Mouse (Mus musculus): ENCODE measurements around the gene Cdk1. TPM values are rescaled to one million over a fixed set of nuclear protein-coding genes. Genes with fewer than 3 reads are reported as not detected.

The Cdk1 gene
- polyA plus RNA-seq, 1 experiment from 2014 or later = 297 TPM

DNA sequence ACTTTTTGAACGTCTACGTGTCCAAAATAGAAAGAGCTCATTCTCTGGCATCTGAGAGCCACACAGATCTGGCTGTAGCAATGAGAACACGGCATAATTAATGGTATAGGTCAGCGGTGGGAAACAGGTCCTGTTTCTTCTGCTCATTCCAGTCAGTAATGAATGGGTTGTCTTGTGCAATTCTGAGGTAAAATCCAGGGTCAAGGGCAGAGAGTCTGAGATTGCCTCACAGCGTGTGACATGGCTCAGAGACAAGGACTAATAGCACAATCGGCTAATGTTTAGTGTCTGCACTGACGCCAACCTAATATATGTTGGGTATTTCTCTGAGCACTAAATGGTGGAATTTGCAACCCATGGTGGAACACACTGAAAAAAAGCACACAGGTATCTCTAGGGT, 52.8 kb downstream of the Cdk1 start:
- Histone ChIP-seq H3K4me3 (no peak overlapping the region), H3K4me1 (no peaks in the 10 kb centered on the region), H3K9ac (replicated peaks) (no peak overlapping the region), H3K27ac (replicated peaks) (no peak overlapping the region), H3K36me3 (no peaks in the 10 kb centered on the region), H3K9me3 (no peaks in the 10 kb centered on the region), H3K4me2 (replicated peaks) (no peak overlapping the region), H3K27me3 (no peaks in the 10 kb centered on the region)
- no peak for ATAC-seq (ENCODE audit: low FRiP score, low read depth)
- WGBS = 92% methylated on average over 7 of the region's 7 CpGs

DNA sequence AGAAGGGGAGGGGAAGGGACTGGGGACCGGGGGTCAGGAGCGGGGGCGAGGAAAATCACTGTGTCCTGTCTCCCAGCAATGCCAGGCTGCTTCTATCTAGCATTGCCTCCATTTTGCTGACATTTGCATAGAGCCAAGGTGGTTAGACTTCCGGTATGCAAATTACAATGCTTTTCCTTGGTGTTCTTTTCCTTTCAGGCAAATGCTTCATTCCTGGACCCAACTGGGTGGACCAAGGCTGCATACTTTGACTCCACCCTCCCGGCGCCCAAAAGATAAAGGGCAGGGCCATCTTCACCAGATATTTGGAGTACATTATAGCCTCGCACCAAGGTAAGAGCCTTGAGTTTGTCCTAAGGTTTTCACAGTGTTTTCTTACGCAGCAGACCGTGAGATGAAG, 56.8 kb downstream of the Cdk1 start:
- Histone ChIP-seq H3K36me3 (no peaks in the 10 kb centered on the region), H3K27me3 (no peaks in the 10 kb centered on the region), H3K4me3 (no peak overlapping the region), H3K4me1 (no peaks in the 10 kb centered on the region), H3K9me3 (no peaks in the 10 kb centered on the region), H3K4me2 (replicated peaks) (no peak overlapping the region), H3K27ac (replicated peaks) (no peak overlapping the region), H3K9ac (replicated peaks) (no peak overlapping the region)
- ATAC-seq (ENCODE audit: low FRiP score, low read depth) = no peak
- 77% methylated on average over 9 of the region's 9 CpGs for WGBS

DNA sequence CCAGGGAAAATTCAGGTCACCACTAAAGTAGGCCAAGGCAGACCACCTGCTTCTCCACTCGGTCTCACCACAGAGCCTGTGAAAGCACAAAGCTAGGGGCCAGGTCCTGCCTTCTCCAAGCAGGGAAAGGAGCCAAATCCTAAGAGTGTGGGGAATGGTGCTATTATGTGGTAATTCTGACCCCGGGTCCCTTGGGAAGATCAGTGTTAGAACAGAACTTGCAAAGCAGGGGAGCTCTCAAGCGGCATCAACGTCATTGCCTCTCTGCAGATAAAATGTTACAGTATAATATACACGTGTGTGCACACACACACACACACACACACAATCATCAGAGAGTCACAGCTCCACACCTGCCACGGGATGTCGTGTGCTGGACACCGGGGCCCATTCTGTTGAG, 62.0 kb downstream of the Cdk1 start:
- H3K9me3 ChIP-seq = no peaks in the 10 kb centered on the region
- H3K4me3 ChIP-seq = no peak overlapping the region
- WGBS = 96% methylated on average over 8 of the region's 8 CpGs
- H3K9ac ChIP-seq (replicated peaks) = no peak overlapping the region
- no peak for ATAC-seq (ENCODE audit: low FRiP score, low read depth)
- H3K27me3 ChIP-seq = no peaks in the 10 kb centered on the region
- H3K4me1 ChIP-seq = no peaks in the 10 kb centered on the region
- H3K27ac ChIP-seq (replicated peaks) = no peak overlapping the region
- peaks cover 25% of the 10 kb centered on the region for H3K36me3 ChIP-seq
- H3K4me2 ChIP-seq (replicated peaks) = no peak overlapping the region

DNA sequence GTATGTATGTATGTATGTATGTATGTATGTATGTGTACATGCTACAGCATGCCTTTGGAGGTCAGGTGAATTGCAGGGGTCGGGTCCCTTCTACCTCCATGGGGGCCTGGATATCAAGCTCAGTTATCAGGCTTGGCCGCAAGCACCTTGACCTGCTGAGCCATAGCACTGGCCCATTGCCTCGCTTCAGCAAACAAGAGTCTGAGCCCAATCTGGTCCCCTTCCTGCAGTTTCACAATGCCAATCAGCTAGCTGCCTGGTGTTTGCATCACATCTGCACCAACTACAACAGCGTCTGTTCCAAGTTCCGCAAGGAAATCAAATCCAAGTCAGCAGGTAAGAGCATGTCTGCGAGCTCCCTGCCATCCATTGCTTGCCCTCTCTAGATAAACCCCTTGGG, 64.0 kb downstream of the Cdk1 start:
- Histone ChIP-seq H3K27me3 (no peaks in the 10 kb centered on the region), H3K9ac (replicated peaks) (no peak overlapping the region), H3K4me3 (no peak overlapping the region), H3K9me3 (no peaks in the 10 kb centered on the region), H3K27ac (replicated peaks) (no peak overlapping the region), H3K4me1 (no peaks in the 10 kb centered on the region), H3K36me3 (peaks cover 30% of the 10 kb centered on the region), H3K4me2 (replicated peaks) (no peak overlapping the region)
- WGBS = 91% methylated on average over 6 of the region's 6 CpGs
- no peak for ATAC-seq (ENCODE audit: low FRiP score, low read depth)

DNA sequence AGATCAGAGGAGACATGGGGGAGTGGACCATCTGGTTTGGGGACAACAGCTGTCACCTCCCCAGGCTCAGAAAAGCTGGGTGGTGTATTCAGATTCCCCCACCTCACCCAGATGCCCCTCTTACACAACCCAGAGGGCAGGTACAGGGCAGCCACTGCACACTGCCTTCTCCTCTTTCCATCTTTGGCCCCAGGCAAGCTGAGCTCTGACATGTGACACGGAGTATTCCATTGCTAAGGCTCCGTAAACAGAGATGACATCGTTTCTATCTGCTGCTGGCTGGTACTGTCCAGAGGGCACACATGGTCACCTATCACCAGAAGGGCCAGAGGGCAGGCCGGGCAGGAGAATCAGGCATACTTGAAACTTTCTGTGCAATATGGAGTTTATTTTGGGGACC, 64.7 kb downstream of the Cdk1 start:
- Histone ChIP-seq H3K4me2 (replicated peaks) (no peak overlapping the region), H3K4me3 (no peak overlapping the region), H3K36me3 (peaks cover 30% of the 10 kb centered on the region), H3K9me3 (no peaks in the 10 kb centered on the region), H3K27me3 (no peaks in the 10 kb centered on the region), H3K4me1 (no peaks in the 10 kb centered on the region), H3K9ac (replicated peaks) (no peak overlapping the region), H3K27ac (replicated peaks) (no peak overlapping the region)
- ATAC-seq (ENCODE audit: low FRiP score, low read depth) = no peak
- 79% methylated on average over 4 of the region's 4 CpGs for WGBS

DNA sequence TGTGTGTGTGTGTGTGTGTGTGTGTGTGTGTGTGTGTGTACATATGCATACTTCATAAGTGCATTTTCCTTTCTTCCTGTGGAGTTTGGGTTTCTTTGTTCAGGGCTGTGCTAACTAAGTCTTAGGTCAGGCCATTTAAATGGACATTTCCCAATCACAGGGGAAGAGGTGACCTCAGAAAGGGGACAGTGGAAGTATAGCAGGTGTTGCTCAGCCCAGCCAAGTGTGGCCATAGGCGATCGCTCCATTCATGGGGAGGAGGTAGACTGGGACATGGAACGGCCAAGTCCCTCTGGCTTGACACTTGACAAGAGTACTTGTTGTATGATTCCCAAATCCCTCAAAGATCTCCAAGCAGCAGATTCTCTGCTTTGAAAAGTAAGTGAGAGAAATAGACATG, 65.8 kb downstream of the Cdk1 start:
- Histone ChIP-seq H3K27ac (replicated peaks) (no peak overlapping the region), H3K4me1 (no peaks in the 10 kb centered on the region), H3K4me2 (replicated peaks) (no peak overlapping the region), H3K9me3 (no peaks in the 10 kb centered on the region), H3K27me3 (no peaks in the 10 kb centered on the region), H3K9ac (replicated peaks) (no peak overlapping the region), H3K36me3 (peaks cover 30% of the 10 kb centered on the region), H3K4me3 (no peak overlapping the region)
- ATAC-seq (ENCODE audit: low FRiP score, low read depth) = no peak
- 94% methylated on average over 3 of the region's 3 CpGs for WGBS

Other genes with a start within 250 kb of the Cdk1 start
- gene Rhobtb1, start 201.5 kb downstream of the Cdk1 start, polyA plus RNA-seq (2016; fragmentation: Nextera tagmentation; extraction: Ambion mirVana) = 20.4 and 21.3 TPM in 2 replicates
- 1.1 and 1.3 TPM in 2 replicates for gene A930033H14Rik, start 139.8 kb downstream of the Cdk1 start, polyA plus RNA-seq (2016; fragmentation: Nextera tagmentation; extraction: Ambion mirVana)
- 86.9 and 95.1 TPM in 2 replicates for gene Ank3, start 45.8 kb upstream of the Cdk1 start, polyA plus RNA-seq (2016; fragmentation: Nextera tagmentation; extraction: Ambion mirVana)

All from midbrain, embryonic 12.5 days (tissue).